25 mouse cellular contexts compared by ENCODE assay signal in the genomic region with DNA sequence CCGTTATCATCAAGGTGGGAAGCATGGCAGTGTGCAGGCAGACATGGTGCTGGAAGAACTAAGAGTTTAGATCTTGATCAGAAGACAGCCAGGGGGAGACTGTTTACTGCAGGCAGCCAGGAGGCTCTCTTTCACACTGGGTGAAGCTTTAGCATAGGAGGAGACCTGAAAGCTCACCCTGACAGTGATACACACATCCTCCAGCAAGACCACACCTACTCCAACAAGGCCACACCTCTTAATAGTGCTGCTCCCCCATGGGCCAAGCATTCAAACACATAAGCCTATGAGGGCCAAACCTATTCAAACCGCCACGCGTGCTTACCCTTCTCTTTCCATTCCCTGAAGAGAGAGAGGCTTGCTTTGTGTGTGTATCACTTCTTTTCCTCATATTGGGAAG. TPM values are rescaled to one million over a fixed set of nuclear protein-coding genes. Genes with fewer than 3 reads are reported as not detected.
DNase-seq lines count a peak whose midpoint lies in the region; ATAC-seq and TF ChIP-seq lines count a peak whose summit lies in the region.
"Had no signal": no experiment of that assay in that cellular context is flagged by ENCODE, and none has a peak within 500 bp of the region (broad histone marks: within the 10 kb centered on the region; RNA-seq: fewer than 3 reads in every experiment).

No protein-coding gene starts in this region.

- peak; percentile 50; the same call in 1 of the 2 replicates for ATAC-seq in liver, embryonic 12.5 days
- peak; percentile 61 for ATAC-seq in liver, embryonic 13.5 days (ENCODE audit: low read depth)
- no peak for ATAC-seq in stomach, postnatal 0 days (ENCODE audit: low FRiP score, low TSS enrichment)
- ATAC-seq: activated CD4-positive, CD25-positive, alpha-beta regulatory T cell, adult 4 months; forebrain, embryonic 14.5 days; hindbrain, postnatal 0 days; inflammation-experienced regulatory T-cells, adult 6 months had no signal

- peaks cover 35% of the 10 kb centered on the region for H3K4me1 ChIP-seq in liver, embryonic 12.5 days
- peaks cover 33% of the 10 kb centered on the region for H3K4me1 ChIP-seq in liver, embryonic 13.5 days (replicated peaks)
- no peaks in the 10 kb centered on the region; the same call in 1 of the 2 replicates for H3K4me1 ChIP-seq in stomach, postnatal 0 days (replicated peaks; ENCODE audit: control insufficient read depth, insufficient read depth)
- H3K4me1 ChIP-seq: embryonic facial prominence, embryonic 12.5 days; embryonic facial prominence, embryonic 15.5 days; heart, embryonic 15.5 days had no signal

- no peak overlapping the region for H3K4me2 ChIP-seq in liver, embryonic 12.5 days
- H3K4me2 ChIP-seq in liver, embryonic 13.5 days = no peak overlapping the region
- no peak overlapping the region for H3K4me2 ChIP-seq in stomach, postnatal 0 days (replicated peaks; ENCODE audit: low read depth)
- H3K4me2 ChIP-seq: embryonic facial prominence, embryonic 12.5 days; embryonic facial prominence, embryonic 15.5 days; heart, embryonic 12.5 days; heart, embryonic 15.5 days; hindbrain, embryonic 14.5 days had no signal

- H3K27ac ChIP-seq in liver, embryonic 12.5 days = no peak overlapping the region
- no peak overlapping the region for H3K27ac ChIP-seq in liver, embryonic 13.5 days
- no peak overlapping the region for H3K27ac ChIP-seq in stomach, postnatal 0 days (replicated peaks)
- H3K27ac ChIP-seq: embryonic facial prominence, embryonic 12.5 days; embryonic facial prominence, embryonic 15.5 days; heart, embryonic 15.5 days; hindbrain, embryonic 14.5 days; hindbrain, postnatal 0 days had no signal

- DNase-seq in heart, adult 11 months = peak; percentile 36
- DNase-seq in heart, postnatal 4 days = no peak
- no peak for DNase-seq in liver
- no peak for DNase-seq in liver, embryonic 13.5 days
- no peak for DNase-seq in stomach, postnatal 0 days (ENCODE audit: low spot score)
- DNase-seq in lung, postnatal 25 days (ENCODE audit: low spot score) = no peak
- DNase-seq: adrenal gland, adult 8-10 months; adrenal gland, postnatal 25 days; B cell, adult 2 months; cerebellum, adult 18-20 months; cerebellum, adult 9-10 months; cerebellum, postnatal 14 days; gastrocnemius, postnatal 10 days; heart, postnatal 10 days; heart, postnatal 36 days had no signal

- H3K9me3 ChIP-seq in liver, embryonic 12.5 days (replicated peaks) = no peaks in the 10 kb centered on the region
- H3K9me3 ChIP-seq in liver, embryonic 13.5 days (replicated peaks) = no peaks in the 10 kb centered on the region
- no peaks in the 10 kb centered on the region for H3K9me3 ChIP-seq in stomach, postnatal 0 days (ENCODE audit: control insufficient read depth, low read length)
- H3K9me3 ChIP-seq: embryonic facial prominence, embryonic 12.5 days; embryonic facial prominence, embryonic 15.5 days; heart, embryonic 12.5 days; heart, embryonic 15.5 days had no signal

- WGBS in liver, embryonic 12.5 days (ENCODE audit: insufficient replicate concordance) = 83% methylated on average over 4 of the region's 4 CpGs
- WGBS in liver, embryonic 13.5 days (ENCODE audit: insufficient replicate concordance) = 82% methylated on average over 4 of the region's 4 CpGs
- WGBS in stomach, postnatal 0 days = 93% methylated on average over 4 of the region's 4 CpGs

- 0 out of 2 replicates have a peak, but pooled peaks have one; percentile 12 for TF ChIP-seq CTCF in stomach, postnatal 0 days (IDR thresholded peaks at IDR 0.05; ENCODE audit: low read depth)

- H3K36me3 ChIP-seq in liver, embryonic 12.5 days = no peaks in the 10 kb centered on the region
- H3K36me3 ChIP-seq in liver, embryonic 13.5 days = no peaks in the 10 kb centered on the region
- no peaks in the 10 kb centered on the region for H3K36me3 ChIP-seq in stomach, postnatal 0 days (ENCODE audit: control insufficient read depth, insufficient read depth, low read length)
- H3K36me3 ChIP-seq: embryonic facial prominence, embryonic 12.5 days; embryonic facial prominence, embryonic 15.5 days; heart, embryonic 12.5 days; heart, embryonic 15.5 days had no signal

- H3K4me3 ChIP-seq in liver, embryonic 12.5 days = no peak overlapping the region
- H3K4me3 ChIP-seq in liver, embryonic 13.5 days (replicated peaks) = no peak overlapping the region
- no peak overlapping the region for H3K4me3 ChIP-seq in stomach, postnatal 0 days (ENCODE audit: low read depth, low read length)
- H3K4me3 ChIP-seq: embryonic facial prominence, embryonic 12.5 days; embryonic facial prominence, embryonic 15.5 days; heart, embryonic 12.5 days; heart, embryonic 15.5 days had no signal

- no peak overlapping the region for H3K9ac ChIP-seq in liver, embryonic 12.5 days
- H3K9ac ChIP-seq in liver, embryonic 13.5 days = no peak overlapping the region
- H3K9ac ChIP-seq in stomach, postnatal 0 days (ENCODE audit: low read length) = no peak overlapping the region
- H3K9ac ChIP-seq: embryonic facial prominence, embryonic 12.5 days; embryonic facial prominence, embryonic 15.5 days; heart, embryonic 12.5 days; heart, embryonic 15.5 days; hindbrain, embryonic 14.5 days had no signal

- H3K27me3 ChIP-seq in liver, embryonic 12.5 days (replicated peaks) = no peaks in the 10 kb centered on the region
- no peaks in the 10 kb centered on the region for H3K27me3 ChIP-seq in liver, embryonic 13.5 days
- H3K27me3 ChIP-seq in stomach, postnatal 0 days (ENCODE audit: control insufficient read depth, insufficient read depth, low read length) = no peaks in the 10 kb centered on the region
- H3K27me3 ChIP-seq: embryonic facial prominence, embryonic 12.5 days; embryonic facial prominence, embryonic 15.5 days; heart, embryonic 12.5 days; heart, embryonic 15.5 days had no signal

- no peak for TF ChIP-seq EP300 in stomach, postnatal 0 days (optimal IDR thresholded peaks at IDR 0.05)

RNA-seq across cellular contexts. Expression of gene Nsmce4a, which starts 9.6 kb away (rescaled TPM):
- 10 to 100 TPM; 70.1 to 76.5 TPM for total RNA-seq in heart, postnatal 4 days (2021)
- 139 and 141 TPM in 2 replicates for polyA plus RNA-seq in liver, embryonic 12.5 days (2016; fragmentation: Nextera tagmentation; extraction: Ambion mirVana)
- polyA plus RNA-seq in liver, embryonic 13.5 days (2015; fragmentation: Nextera tagmentation; extraction: Ambion mirVana) = 115 and 120 TPM in 2 replicates
- 89.7 and 93.1 TPM in 2 replicates for polyA plus RNA-seq in stomach, postnatal 0 days (2015; fragmentation: Nextera tagmentation; extraction: Ambion mirVana)

RNA-seq across cellular contexts. Expression of gene Tacc2, which starts 14.0 kb away (rescaled TPM):
- total RNA-seq in heart, postnatal 4 days (2021) = 100 to 1,000 TPM; 140 to 147 TPM
- 6.2 and 7.2 TPM in 2 replicates for polyA plus RNA-seq in liver, embryonic 12.5 days (2016; fragmentation: Nextera tagmentation; extraction: Ambion mirVana)
- polyA plus RNA-seq in liver, embryonic 13.5 days (2015; fragmentation: Nextera tagmentation; extraction: Ambion mirVana) = 2.3 and 3.0 TPM in 2 replicates
- polyA plus RNA-seq in stomach, postnatal 0 days (2015; fragmentation: Nextera tagmentation; extraction: Ambion mirVana) = 15.6 and 17.1 TPM in 2 replicates

RNA-seq across cellular contexts. Expression of gene Ate1, which starts 43.1 kb away (rescaled TPM):
- 10 to 100 TPM; 41.5 to 42.2 TPM for total RNA-seq in heart, postnatal 4 days (2021)
- 33.0 and 33.3 TPM in 2 replicates for polyA plus RNA-seq in liver, embryonic 12.5 days (2016; fragmentation: Nextera tagmentation; extraction: Ambion mirVana)
- polyA plus RNA-seq in liver, embryonic 13.5 days (2015; fragmentation: Nextera tagmentation; extraction: Ambion mirVana) = 28.2 and 35.1 TPM in 2 replicates
- 40.4 and 56.4 TPM in 2 replicates for polyA plus RNA-seq in stomach, postnatal 0 days (2015; fragmentation: Nextera tagmentation; extraction: Ambion mirVana)
